In genomic region chr9:77751091-77751521, GRCm38 (mm10) we compare ENCODE assay signal across 8 mouse cellular contexts. TPM values are rescaled to one million over a fixed set of nuclear protein-coding genes. Genes with fewer than 3 reads are reported as not detected.
DNase-seq lines count a peak whose midpoint lies in the region; ATAC-seq and TF ChIP-seq lines count a peak whose summit lies in the region.

No protein-coding gene starts in this region.

- peak overlapping the region; percentile 72 for H3K9ac ChIP-seq in lung, embryonic 16.5 days (ENCODE audit: low read length)
- peak overlapping the region; percentile 66 for H3K9ac ChIP-seq in hindbrain, embryonic 11.5 days (ENCODE audit: low read depth, low read length)

- no peak for DNase-seq in lung, postnatal 10 days
- DNase-seq in hindbrain, embryonic 11.5 days (ENCODE audit: low spot score) = no peak
- no peak for DNase-seq in T-cell, adult 2 months (ENCODE audit: low spot score)
- DNase-seq in layer of hippocampus, adult 9-11 months = no peak
- no peak for DNase-seq in layer of hippocampus, postnatal 36 days

- WGBS in lung, embryonic 16.5 days = 1% methylated on average over 12 of the region's 12 CpGs
- WGBS in hindbrain, embryonic 11.5 days = 1% methylated on average over 12 of the region's 12 CpGs

- TF ChIP-seq POLR2A in cortical plate, adult 2 months (IDR thresholded peaks at IDR 0.05; ENCODE audit: extremely low read depth, insufficient read depth, low read length) = no peak

- H3K27ac ChIP-seq in lung, embryonic 16.5 days (ENCODE audit: low read length) = peak overlapping the region; percentile 94
- peak overlapping the region; percentile 79 for H3K27ac ChIP-seq in cortical plate, adult 2 months (ENCODE audit: insufficient read depth, low read length)
- peak overlapping the region; percentile 85 for H3K27ac ChIP-seq in hindbrain, embryonic 11.5 days (ENCODE audit: low read depth, low read length)

- no peaks in the 10 kb centered on the region for H3K27me3 ChIP-seq in lung, embryonic 16.5 days (ENCODE audit: control insufficient read depth, insufficient read depth, low read depth, low read length)
- no peaks in the 10 kb centered on the region for H3K27me3 ChIP-seq in hindbrain, embryonic 11.5 days (ENCODE audit: control insufficient read depth, insufficient read depth, low read length)

- no peaks in the 10 kb centered on the region for H3K9me3 ChIP-seq in lung, embryonic 16.5 days (ENCODE audit: control insufficient read depth, low read length)
- no peaks in the 10 kb centered on the region for H3K9me3 ChIP-seq in hindbrain, embryonic 11.5 days (ENCODE audit: control insufficient read depth, low read length)

- no peak for ATAC-seq in lung, embryonic 16.5 days (ENCODE audit: low read depth)
- peak; percentile 8 for ATAC-seq in hindbrain, embryonic 11.5 days (ENCODE audit: low FRiP score)
- ATAC-seq in megakaryocyte progenitor cell, adult 5-6 weeks (replicated peaks; ENCODE audit: poor library complexity) = peak; percentile 2

- H3K4me2 ChIP-seq in lung, embryonic 16.5 days (ENCODE audit: low read depth, low read length) = peak overlapping the region; percentile 61
- peak overlapping the region; percentile 71 for H3K4me2 ChIP-seq in hindbrain, embryonic 11.5 days (replicated peaks; ENCODE audit: low read depth, low read length)

- peak overlapping the region; percentile 61 for H3K4me3 ChIP-seq in lung, embryonic 16.5 days (ENCODE audit: low read length)
- H3K4me3 ChIP-seq in cortical plate, adult 2 months (ENCODE audit: insufficient read depth, low read length) = peak overlapping the region; percentile 58
- H3K4me3 ChIP-seq in hindbrain, embryonic 11.5 days (ENCODE audit: low read depth, low read length) = peak overlapping the region; percentile 60

- TF ChIP-seq CTCF in cortical plate, adult 2 months (IDR thresholded peaks at IDR 0.05; ENCODE audit: extremely low read depth, insufficient read depth, low read length) = no peak

- H3K4me1 ChIP-seq in lung, embryonic 16.5 days (replicated peaks; ENCODE audit: control insufficient read depth, insufficient read depth, low read length) = peaks cover 11% of the 10 kb centered on the region
- H3K4me1 ChIP-seq in cortical plate, adult 2 months (ENCODE audit: control insufficient read depth, insufficient read depth, low read length) = peaks cover 1% of the 10 kb centered on the region; the same call in 1 of the 2 replicates
- no peaks in the 10 kb centered on the region for H3K4me1 ChIP-seq in hindbrain, embryonic 11.5 days (replicated peaks; ENCODE audit: control insufficient read depth, insufficient read depth, low read length)

- no peaks in the 10 kb centered on the region for H3K36me3 ChIP-seq in lung, embryonic 16.5 days (ENCODE audit: control insufficient read depth, insufficient read depth, low read length)
- no peaks in the 10 kb centered on the region for H3K36me3 ChIP-seq in hindbrain, embryonic 11.5 days (ENCODE audit: control insufficient read depth, insufficient read depth, low read length)

RNA-seq across cellular contexts. Expression of gene Gclc, which starts 3.2 kb away (rescaled TPM):
- polyA plus RNA-seq in lung, embryonic 16.5 days (2015; fragmentation: Nextera tagmentation; extraction: Ambion mirVana) = 15.8 and 16.4 TPM in 2 replicates
- polyA plus RNA-seq in cortical plate, adult 2 months (2012; rRNA removed) = 37.1 and 39.4 TPM in 2 replicates
- polyA plus RNA-seq in hindbrain, embryonic 11.5 days (2014; fragmentation: Nextera tagmentation; extraction: Ambion mirVana) = 19.5 and 22.6 TPM in 2 replicates
- 43.5 and 54.8 TPM in 2 replicates for total RNA-seq in megakaryocyte progenitor cell, adult 5-6 weeks (2015)
- 38.5 and 47.2 TPM in 2 replicates for total RNA-seq in megakaryocyte progenitor cell, adult 5-6 weeks (2017)
- total RNA-seq in layer of hippocampus, postnatal 36 days (2021) = 10 to 100 TPM; 44.9 TPM
